Mouse (Mus musculus) ES-Bruce4 (cell line): ENCODE data around the gene Elavl4.

Source experiments
- EP300 ChIP-seq: IDR thresholded peaks from 2 replicates; pipeline ENCODE4 v1.6.1; 2011; ENCODE audit warnings: low read depth, low read length; ENCODE audit not compliant: insufficient read depth
- POLR2A ChIP-seq: IDR thresholded peaks from one replicate; pipeline ENCODE4 v1.8.1; 2011; ENCODE audit warnings: low read length; ENCODE audit not compliant: insufficient read depth

DNA sequence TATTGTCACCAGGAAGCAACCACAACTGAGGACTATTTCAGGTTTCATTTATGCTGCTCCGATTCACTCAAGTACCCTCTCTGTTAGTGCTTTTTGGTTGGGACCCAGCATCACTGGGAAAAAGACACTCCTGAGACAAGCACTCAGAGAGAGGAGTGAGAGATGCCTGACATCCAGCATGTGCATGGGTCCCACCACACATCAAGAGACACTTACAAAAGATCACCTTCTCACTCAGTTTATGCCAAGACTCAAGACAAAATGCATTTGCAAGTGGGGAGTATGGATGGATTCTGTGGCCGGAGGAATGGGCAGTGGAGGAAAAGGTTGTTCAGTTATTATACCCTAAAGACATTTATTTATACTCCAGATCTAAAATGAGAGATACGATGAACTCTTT is 67.3 kb downstream of the Elavl4 start:
- TF ChIP-seq POLR2A, result no peak
- TF ChIP-seq EP300, result no peak
